Mouse (Mus musculus) CD4-positive, CD25-positive, alpha-beta regulatory T cell (primary cell): ENCODE data around the gene Vax2. TPM values are rescaled to one million over a fixed set of nuclear protein-coding genes. Genes with fewer than 3 reads are reported as not detected.

Experiments
- polyA plus RNA-seq: library from polyadenylated mRNA; unstranded; fragments of 100-300 nt; shearing (Covaris generic); gene quantifications from one replicate; pipeline ENCODE4 v1.2.1, GENCODE M21; 2017

Vax2 gene
- 0.53 TPM for polyA plus RNA-seq

GRCm38 (mm10) chr6:83711067-83711675, at the start of gene Vax2:
Vax2 (plus strand) TSS chr6:83711264.

GRCm38 (mm10) chr6:83677757-83678156, 33.3 kb upstream of the Vax2 start, which contains the start of gene Cd207:
Cd207 (minus strand) TSS chr6:83677857.

GRCm38 (mm10) chr6:83742761-83743160, 31.7 kb downstream of the Vax2 start, which contains the start of gene Atp6v1b1:
Atp6v1b1 (plus strand) TSS chr6:83742990.

GRCm38 (mm10) chr6:83762344-83762743, 51.3 kb downstream of the Vax2 start, which contains the start of gene Ankrd53:
Ankrd53 (plus strand) TSS chr6:83762644.

GRCm38 (mm10) chr6:83775638-83776293, 64.7 kb downstream of the Vax2 start, which contains the start of gene Tex261:
Tex261 (minus strand) TSS chr6:83775813.

Other genes with a start within 250 kb of the Vax2 start
- 130 TPM for gene Dguok, start 204.3 kb upstream of the Vax2 start, polyA plus RNA-seq
- 11.8 TPM for gene Actg2, start 175.0 kb upstream of the Vax2 start, polyA plus RNA-seq
- 32.3 TPM for gene Stambp, start 138.5 kb upstream of the Vax2 start, polyA plus RNA-seq
- gene Clec4f, start 55.1 kb upstream of the Vax2 start, polyA plus RNA-seq: not detected
- 0.12 TPM for gene Cd207, start 33.4 kb upstream of the Vax2 start, polyA plus RNA-seq
- gene Atp6v1b1, start 31.7 kb downstream of the Vax2 start, polyA plus RNA-seq: not detected
- 0.10 TPM for gene Ankrd53, start 51.4 kb downstream of the Vax2 start, polyA plus RNA-seq
- gene Tex261, start 64.5 kb downstream of the Vax2 start, polyA plus RNA-seq: 106 TPM
- gene Nagk, start 83.7 kb downstream of the Vax2 start, polyA plus RNA-seq: 28.9 TPM
- gene Paip2b, start 120.5 kb downstream of the Vax2 start, polyA plus RNA-seq: 28.5 TPM
- gene Zfp638, start 155.8 kb downstream of the Vax2 start, polyA plus RNA-seq: 125 TPM